Mouse (Mus musculus) liver, embryonic 14.5 days (tissue): ENCODE results near the gene Ficd. TPM values are rescaled to one million over a fixed set of nuclear protein-coding genes. Genes with fewer than 3 reads are reported as not detected.

ENCODE experiments used
- ATAC-seq: fragments of 200-750 bp; cut with Nextera tagmentation; 2 replicates; pipeline ENCODE4 v1.8.0; 2017; ENCODE audit warnings: moderate number of reproducible peaks, mild to moderate bottlenecking, moderate library complexity; ENCODE audit not compliant: insufficient read depth
- DNase-seq, 3 experiments: peaks; one replicate each; pipeline ENCODE4 v3.0.0-alpha.2; 2012 to 2013; ENCODE audit warnings: low read depth in 3 of 3, low spot score in 3 of 3
- H3K27ac ChIP-seq: fragments of 300-500 bp; sonication (generic); 2 replicates; pipeline ENCODE4 v1.5.1; 2014; ENCODE audit warnings: moderate library complexity, mild to moderate bottlenecking, control low read depth, inconsistent platforms
- H3K27me3 ChIP-seq: fragments of 300-500 bp; sonication (generic); 2 replicates; pipeline ENCODE4 v1.6.1; 2014; ENCODE audit warnings: mild to moderate bottlenecking, low read length, moderate library complexity; ENCODE audit not compliant: control insufficient read depth, insufficient read depth
- H3K36me3 ChIP-seq: fragments of 300-500 bp; sonication (generic); replicated peaks from 2 replicates; pipeline ENCODE4 v1.6.1; 2014; ENCODE audit warnings: low read depth; ENCODE audit not compliant: control insufficient read depth, insufficient read depth
- H3K4me1 ChIP-seq, 2 experiments: fragments of 200-500 bp in 1 of 2; fragments of 300-500 bp in 1 of 2; sonication (generic) in 1 of 2; replicated peaks; 2 replicates each; pipeline ENCODE4 v1.6.1; 2012 to 2014; ENCODE audit warnings: antibody characterized with exemption in 1 of 2, inconsistent platforms in 1 of 2, low read length in 1 of 2; ENCODE audit not compliant: control insufficient read depth in 2 of 2, insufficient read depth in 2 of 2
- H3K4me2 ChIP-seq: fragments of 300-500 bp; sonication (generic); 2 replicates; pipeline ENCODE4 v1.6.1; 2014; ENCODE audit warnings: low read depth, mild to moderate bottlenecking, control low read depth, moderate library complexity
- H3K4me3 ChIP-seq, 2 experiments: fragments of 200-500 bp in 1 of 2; fragments of 300-500 bp in 1 of 2; sonication (generic) in 1 of 2; 2 replicates each; pipeline ENCODE4 v1.5.1; 2012 to 2014; ENCODE audit warnings: low read depth in 2 of 2, low read length in 2 of 2, mild to moderate bottlenecking in 2 of 2, control low read depth in 1 of 2, inconsistent platforms in 1 of 2, moderate library complexity in 1 of 2; ENCODE audit not compliant: insufficient read depth in 1 of 2
- H3K9ac ChIP-seq: fragments of 300-500 bp; sonication (generic); replicated peaks from 2 replicates; pipeline ENCODE4 v1.6.1; 2014; ENCODE audit warnings: mild to moderate bottlenecking, control low read depth, moderate library complexity
- H3K9me3 ChIP-seq: fragments of 300-500 bp; sonication (generic); 2 replicates; pipeline ENCODE4 v1.6.1; 2016; ENCODE audit warnings: low read length, mixed read lengths; ENCODE audit not compliant: control insufficient read depth
- CTCF ChIP-seq: IDR thresholded peaks from 2 replicates; pipeline ENCODE4 v1.5.1; 2016; ENCODE audit warnings: antibody characterized with exemption, low read depth, control low read depth
- EP300 ChIP-seq: IDR thresholded peaks from 2 replicates; pipeline ENCODE4 v1.6.1; 2016; ENCODE audit warnings: antibody characterized with exemption, low read depth
- WGBS: fragments of 180-500 bp; shearing (Covaris S2); extraction: QIAGEN DNeasy Blood & Tissue Kit; methylation state at CpG from one replicate; pipeline ENCODE4 v1.1.7; 2014; ENCODE audit not compliant: insufficient replicate concordance; 5-methylcytosine and 5-hydroxymethylcytosine counted together
- polyA plus RNA-seq, 2 experiments: library from polyadenylated mRNA; depleted of rRNA in 1 of 2; stranded (reverse) in 1 of 2; unstranded in 1 of 2; fragments of >200 nt; fragmentation: Nextera tagmentation in 1 of 2; extraction: Ambion mirVana in 1 of 2; gene quantifications; 2 replicates each; pipeline versions ENCODE4 v1.2.1 to v1.2.3; 2012 to 2014

Gene Ficd
- polyA plus RNA-seq, 2 experiments: 1.1 to 1.3 TPM

GRCm38 (mm10) chr5:113694000-113694399 is 41.6 kb upstream of the Ficd start:
- 52% methylated on average over 4 of the region's 4 CpGs for WGBS
- no peak overlapping the region for H3K27ac ChIP-seq
- H3K4me2 ChIP-seq: no peak overlapping the region
- no peaks in the 10 kb centered on the region for H3K36me3 ChIP-seq
- H3K9ac ChIP-seq: no peak overlapping the region
- DNase-seq: no peak
- no peak overlapping the region for H3K4me3 ChIP-seq
- no peaks in the 10 kb centered on the region for H3K4me1 ChIP-seq
- H3K27me3 ChIP-seq: no peaks in the 10 kb centered on the region
- H3K9me3 ChIP-seq: no peaks in the 10 kb centered on the region; the same call in 1 of the 2 replicates
- no peak for ATAC-seq
- TF ChIP-seq EP300 (no peak), CTCF (no peak)

DNA sequence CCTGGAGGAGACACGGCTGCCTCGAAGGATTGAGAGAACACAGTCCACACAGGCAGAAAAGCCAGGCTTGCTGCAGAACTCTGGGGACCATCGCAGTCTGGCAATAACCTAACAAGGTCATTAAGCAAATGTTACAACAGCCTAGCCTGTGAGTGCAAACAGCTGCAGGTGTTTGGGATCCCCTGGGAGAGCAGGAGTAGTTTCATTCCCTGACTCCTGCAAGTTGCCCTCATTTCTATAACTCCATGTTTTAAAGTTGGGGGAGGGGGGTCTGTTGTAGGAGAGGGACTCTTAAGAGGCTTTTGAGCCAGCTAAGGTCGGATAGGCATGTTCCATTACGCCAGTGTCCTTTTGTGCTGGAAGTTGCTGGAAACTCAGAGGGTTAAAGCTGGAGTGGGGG is 41.2 kb upstream of the Ficd start:
- no peak for TF ChIP-seq CTCF
- no peak for TF ChIP-seq EP300
- Histone ChIP-seq H3K27me3 (no peaks in the 10 kb centered on the region), H3K36me3 (no peaks in the 10 kb centered on the region), H3K27ac (no peak overlapping the region), H3K4me1 (no peaks in the 10 kb centered on the region), H3K4me3 (no peak overlapping the region), H3K9ac (no peak overlapping the region), H3K9me3 (no peaks in the 10 kb centered on the region; the same call in 1 of the 2 replicates), H3K4me2 (no peak overlapping the region)
- ATAC-seq (no peak), DNase-seq (no peak)
- WGBS: 38% methylated on average over 5 of the region's 5 CpGs

DNA sequence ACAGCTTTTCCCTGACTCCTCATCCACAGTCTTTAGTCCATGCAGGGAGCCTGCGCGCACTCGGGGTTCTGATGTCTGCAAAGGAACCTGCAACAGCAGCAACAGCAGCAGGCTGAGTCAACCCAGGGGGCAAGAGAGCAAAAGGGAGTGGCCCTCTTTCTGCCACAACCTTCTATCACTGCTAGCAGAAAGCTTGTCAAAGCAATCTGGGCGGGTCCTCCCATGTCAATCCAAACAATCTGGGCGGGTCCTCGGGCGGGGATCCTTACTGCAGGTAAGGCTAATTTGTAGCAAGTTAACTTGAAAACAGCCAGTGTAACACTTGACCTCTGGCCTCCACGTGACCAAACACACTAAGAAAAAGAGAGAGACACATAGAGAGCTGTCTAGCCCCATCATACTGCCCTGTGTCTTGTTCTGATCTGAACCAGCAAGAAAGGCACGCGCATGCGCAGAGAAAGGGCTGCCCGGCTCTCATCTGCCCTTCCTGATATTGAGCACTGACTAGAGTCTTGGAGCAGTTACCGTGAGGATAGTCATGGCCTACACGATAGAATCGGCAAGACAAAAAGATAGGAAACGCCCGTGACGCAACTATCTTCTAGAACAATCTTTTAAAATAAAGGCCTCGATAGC is 35.1 kb upstream of the Ficd start:
- Histone ChIP-seq H3K27ac (no peak overlapping the region), H3K9me3 (no peaks in the 10 kb centered on the region), H3K36me3 (no peaks in the 10 kb centered on the region), H3K27me3 (no peaks in the 10 kb centered on the region), H3K9ac (no peak overlapping the region), H3K4me3 (no peak overlapping the region), H3K4me1 (no peaks in the 10 kb centered on the region), H3K4me2 (no peak overlapping the region)
- DNase-seq: no peak
- WGBS: 50% methylated on average over 19 of the region's 19 CpGs
- no peak for ATAC-seq
- no peak for TF ChIP-seq CTCF
- no peak for TF ChIP-seq EP300

DNA sequence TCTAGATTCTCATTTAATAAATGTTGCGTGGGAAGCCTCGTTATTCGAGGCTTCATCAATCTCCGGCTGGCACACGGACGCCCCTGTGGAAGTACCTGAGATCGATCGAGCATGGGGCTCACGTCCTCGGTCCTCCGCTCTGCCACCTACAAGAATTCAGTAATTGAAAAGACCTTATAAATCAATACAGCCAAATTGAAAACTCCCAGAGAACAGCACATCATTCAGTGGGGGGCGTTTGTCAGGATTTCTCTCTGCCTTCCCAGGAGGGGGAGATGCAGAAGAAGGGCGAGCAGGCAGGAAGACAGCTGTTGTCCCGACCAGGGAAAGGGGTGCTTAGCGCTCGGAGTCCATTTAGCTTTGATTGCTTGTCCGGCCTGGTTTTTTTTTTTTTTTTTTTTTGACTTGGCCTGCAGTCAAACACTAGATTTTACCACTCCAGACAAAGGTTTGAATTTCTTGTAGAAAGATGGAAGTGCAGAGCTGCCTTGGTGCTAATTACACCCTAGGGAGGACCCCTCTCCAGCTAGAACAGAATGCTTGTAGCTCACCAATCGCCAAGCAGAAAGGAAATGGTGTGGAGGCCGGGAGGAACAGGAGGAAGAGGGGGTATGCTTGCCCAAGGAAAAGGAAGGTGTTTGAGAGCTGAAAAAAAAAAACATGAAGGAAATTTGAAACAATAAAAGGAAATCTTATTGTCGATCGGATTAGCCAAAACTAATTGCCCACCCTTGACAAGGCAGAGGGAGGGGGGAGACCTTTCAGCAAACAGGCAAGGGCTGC is 31.6 kb upstream of the Ficd start:
- H3K4me3 ChIP-seq: no peak overlapping the region
- TF ChIP-seq CTCF: no peak
- TF ChIP-seq EP300: no peak
- ATAC-seq (no peak), DNase-seq (no peak)
- no peaks in the 10 kb centered on the region for H3K27me3 ChIP-seq
- H3K27ac ChIP-seq: no peak overlapping the region
- no peaks in the 10 kb centered on the region for H3K9me3 ChIP-seq
- H3K4me2 ChIP-seq: no peak overlapping the region
- no peaks in the 10 kb centered on the region for H3K36me3 ChIP-seq
- H3K4me1 ChIP-seq: no peaks in the 10 kb centered on the region
- H3K9ac ChIP-seq: no peak overlapping the region
- 48% methylated on average over 21 of the region's 21 CpGs for WGBS

DNA sequence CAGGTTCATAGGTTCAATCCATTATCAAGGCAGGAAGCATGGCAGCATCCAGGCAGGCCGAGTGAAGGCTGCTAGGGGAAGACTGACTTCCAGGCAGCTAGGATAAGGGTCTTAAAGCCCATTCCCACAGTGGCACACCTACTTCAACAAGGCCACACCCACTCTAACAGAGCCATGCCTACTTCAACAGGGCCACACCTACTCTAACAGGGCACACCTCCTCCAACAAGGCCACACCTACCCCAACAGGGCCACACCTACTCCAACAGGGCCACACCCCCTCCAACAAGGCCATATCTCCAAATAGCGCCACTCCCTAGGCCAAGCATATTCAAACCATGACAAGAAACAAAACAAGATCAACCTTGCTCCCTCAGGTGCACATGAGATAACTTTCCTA is 22.7 kb upstream of the Ficd start:
- H3K36me3 ChIP-seq: no peaks in the 10 kb centered on the region
- ATAC-seq (no peak), DNase-seq (no peak)
- no peaks in the 10 kb centered on the region for H3K4me1 ChIP-seq
- no peak overlapping the region for H3K9ac ChIP-seq
- no peak overlapping the region for H3K4me2 ChIP-seq
- no peaks in the 10 kb centered on the region for H3K9me3 ChIP-seq
- TF ChIP-seq CTCF (no peak), EP300 (no peak)
- 52% methylated on average over 2 of the region's 2 CpGs for WGBS
- H3K27me3 ChIP-seq: no peaks in the 10 kb centered on the region
- no peak overlapping the region for H3K27ac ChIP-seq
- no peak overlapping the region for H3K4me3 ChIP-seq
